Mouse (Mus musculus): Measurements from ENCODE around the gene 2200002J24Rik. TPM values are rescaled to one million over a fixed set of nuclear protein-coding genes. Genes with fewer than 3 reads are reported as not detected.
A peak's percentile ranks its signal among the peaks of the same experiment; 100 is the strongest.
"Not testable (repeated sequence)": the region's sequence is repeated elsewhere in the genome, so short reads cannot be mapped to it uniquely, and the experiment has no call there.

2200002J24Rik gene
- polyA plus RNA-seq, 1 experiment from 2014 or later = 1.2 TPM

DNA sequence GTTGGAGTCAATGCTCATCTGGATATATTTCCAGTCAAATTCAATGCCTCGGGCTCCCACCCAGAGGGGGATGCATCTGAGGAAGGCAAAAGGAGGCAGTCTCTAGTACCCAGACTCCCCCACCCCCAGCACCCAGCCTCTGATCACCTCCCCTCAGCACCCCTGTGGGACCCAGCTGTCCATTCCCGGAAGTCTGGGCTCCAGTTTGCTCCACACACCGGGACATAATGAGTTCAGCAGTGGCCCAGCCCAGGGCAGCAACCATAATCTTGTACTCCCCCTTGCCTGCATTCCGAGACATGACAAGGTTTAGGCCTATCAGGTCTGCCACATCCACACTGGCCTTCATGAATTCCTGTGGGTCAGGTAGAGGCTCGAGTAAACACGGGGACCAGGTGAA is 29.5 kb downstream of the 2200002J24Rik start:
- DNase-seq (ENCODE audit: low spot score) = no peak

- DNase-seq (ENCODE audit: low spot score) = peak; percentile 9
These were observed 30.1 kb downstream of the 2200002J24Rik start for GRCm38 (mm10) chr7:30728739-30729395.

DNA sequence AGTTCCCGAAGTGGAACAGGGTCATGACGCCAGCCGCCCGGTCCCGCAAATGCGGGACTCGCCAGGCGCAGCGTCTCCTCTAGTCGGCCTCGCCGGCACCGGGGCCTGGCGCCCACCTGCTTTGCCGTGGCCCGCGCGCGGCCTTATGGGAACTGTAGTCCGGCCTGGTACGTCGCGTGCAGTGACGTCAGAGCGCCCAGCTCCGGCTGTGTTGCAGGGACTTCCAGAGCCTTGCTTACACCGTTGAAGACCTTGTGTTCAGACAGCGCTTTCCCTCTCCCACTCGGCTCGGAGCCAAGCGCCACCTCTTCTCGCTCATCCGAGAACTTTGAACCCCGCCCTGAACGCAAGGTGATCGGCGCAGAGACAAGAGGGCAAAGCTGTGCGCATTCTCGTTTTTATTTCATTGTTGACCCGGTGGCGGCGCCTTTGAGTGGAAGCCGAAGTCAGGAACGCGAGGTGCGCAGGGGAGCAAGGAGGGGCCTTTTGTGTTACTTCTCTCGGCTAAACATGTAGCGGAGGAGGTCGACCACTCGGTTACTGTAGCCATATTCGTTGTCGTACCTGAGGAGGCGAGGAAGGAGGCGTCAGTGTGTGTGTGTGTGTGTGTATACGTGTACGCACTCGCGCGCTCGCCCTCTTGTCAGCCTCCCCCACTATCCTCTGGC is 30.8 kb downstream of the 2200002J24Rik start, which contains the start of gene Tmem147:
Tmem147 (minus strand) TSS at position 145 of the 668 bp plus-strand sequence.
- DNase-seq (ENCODE audit: low spot score) = peak; percentile 95

GRCm38 (mm10) chr7:30730064-30730722 is 31.5 kb downstream of the 2200002J24Rik start:
- DNase-seq (ENCODE audit: low spot score) = not testable (repeated sequence)

- peak; percentile 18 for DNase-seq (ENCODE audit: low spot score)
These were observed 37.5 kb downstream of the 2200002J24Rik start for GRCm38 (mm10) chr7:30736211-30736610.

- DNase-seq (ENCODE audit: low spot score) = not testable (repeated sequence)
These were observed 43.8 kb downstream of the 2200002J24Rik start for GRCm38 (mm10) chr7:30742570-30742969.

DNA sequence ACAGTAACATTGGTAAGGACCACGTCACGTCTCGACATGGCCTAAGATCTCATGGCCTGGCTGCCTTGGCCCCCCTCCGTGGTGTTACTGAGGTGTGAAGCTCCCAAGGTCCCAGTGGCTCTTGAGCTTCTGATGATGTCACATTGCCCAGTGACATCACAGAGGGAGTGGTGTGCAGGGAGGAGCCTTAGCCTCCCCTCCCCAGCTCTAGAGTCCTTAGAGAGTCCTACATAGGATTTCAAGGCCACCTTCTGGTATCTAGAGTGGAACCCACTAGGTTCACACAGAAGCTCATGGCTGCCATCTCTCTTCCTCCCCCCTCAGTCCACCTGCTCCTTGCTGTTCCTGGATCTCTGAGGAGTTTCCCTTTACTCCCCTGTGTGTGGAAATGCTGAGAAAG is 44.9 kb downstream of the 2200002J24Rik start, which contains the start of gene Gapdhs:
Gapdhs (minus strand) TSS at position 65 of the 400 bp plus-strand sequence.
- not testable (repeated sequence) for DNase-seq (ENCODE audit: low spot score)

DNA sequence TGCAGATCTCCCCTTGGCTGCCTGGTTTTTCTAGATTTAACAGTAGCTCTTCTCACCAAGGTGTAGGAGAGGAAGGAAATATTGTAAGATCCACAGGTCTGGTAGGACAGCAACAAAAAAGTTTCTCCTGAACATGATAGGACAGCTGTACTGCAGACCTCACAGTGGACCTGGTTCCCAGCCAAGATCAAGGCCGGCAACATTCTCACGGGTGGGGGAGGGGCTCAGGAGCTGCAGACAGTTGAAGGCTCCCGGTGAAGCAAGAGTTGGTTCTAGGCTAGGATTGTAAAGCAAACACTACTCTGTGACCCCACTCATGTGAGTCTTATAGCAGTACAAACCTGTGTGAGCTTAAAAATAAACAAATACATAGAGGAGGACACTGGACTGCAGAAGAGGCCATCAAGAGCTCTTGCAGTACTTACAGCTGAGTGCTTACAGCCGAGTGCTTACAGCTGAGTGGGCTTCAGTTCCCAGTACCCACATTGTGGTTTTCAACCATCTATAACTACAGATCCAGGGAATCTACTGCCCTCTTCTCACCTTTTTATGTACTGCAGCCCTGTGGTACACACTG is 45.4 kb downstream of the 2200002J24Rik start:
- DNase-seq (ENCODE audit: low spot score) = no peak

DNA sequence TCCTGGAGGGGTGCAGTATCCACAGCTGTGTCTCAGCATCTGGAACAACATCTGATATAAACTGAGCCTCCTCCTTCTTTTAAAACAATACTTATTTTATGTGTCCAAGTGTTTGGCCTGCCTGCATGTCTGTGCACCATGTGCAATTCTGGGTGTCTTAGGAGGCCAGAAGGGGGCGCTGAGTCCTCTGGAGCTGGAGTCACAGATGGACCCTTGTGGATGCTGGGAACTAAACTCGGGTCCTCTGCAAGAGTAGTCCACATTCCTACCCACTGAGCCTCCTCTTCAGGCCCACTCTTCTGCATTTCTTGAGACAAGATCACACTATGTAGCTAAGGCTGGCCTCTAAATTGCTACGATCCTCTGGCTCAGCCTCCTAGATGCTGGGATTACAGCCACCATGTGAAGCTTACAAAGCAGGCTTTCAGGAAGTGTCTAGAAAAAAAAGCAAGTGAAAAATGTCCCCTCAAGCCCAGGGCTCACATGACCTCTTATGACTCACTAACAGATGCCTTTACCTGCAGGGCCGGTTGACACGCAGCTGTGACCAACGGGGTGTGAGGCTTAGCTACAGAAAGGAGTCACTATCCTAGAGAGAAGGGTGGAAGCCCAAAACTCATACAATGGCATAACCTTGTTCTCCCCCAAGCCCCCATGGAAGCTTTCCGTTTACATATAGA is 48.9 kb downstream of the 2200002J24Rik start:
- DNase-seq (ENCODE audit: low spot score) = no peak

Other genes with a start within 250 kb of the 2200002J24Rik start
- 0.10 and 0.17 TPM in 2 replicates for gene Kirrel2, start 241.2 kb upstream of the 2200002J24Rik start, polyA plus RNA-seq (2015; fragmentation: Nextera tagmentation; extraction: Ambion mirVana)
- 0.29 and 0.46 TPM in 2 replicates for gene Nphs1, start 240.6 kb upstream of the 2200002J24Rik start, polyA plus RNA-seq (2015; fragmentation: Nextera tagmentation; extraction: Ambion mirVana)
- gene Prodh2, start 205.3 kb upstream of the 2200002J24Rik start, polyA plus RNA-seq (2015; fragmentation: Nextera tagmentation; extraction: Ambion mirVana) = not detected in 2 replicates
- gene Arhgap33, start 163.9 kb upstream of the 2200002J24Rik start, polyA plus RNA-seq (2015; fragmentation: Nextera tagmentation; extraction: Ambion mirVana) = 3.6 and 4.6 TPM in 2 replicates
- 6.9 and 7.5 TPM in 2 replicates for gene Hspb6, start 146.7 kb upstream of the 2200002J24Rik start, polyA plus RNA-seq (2015; fragmentation: Nextera tagmentation; extraction: Ambion mirVana)
- 3.6 and 5.2 TPM in 2 replicates for gene Proser3, start 146.6 kb upstream of the 2200002J24Rik start, polyA plus RNA-seq (2015; fragmentation: Nextera tagmentation; extraction: Ambion mirVana)
- gene Lin37, start 139.1 kb upstream of the 2200002J24Rik start, polyA plus RNA-seq (2015; fragmentation: Nextera tagmentation; extraction: Ambion mirVana) = 91.1 and 96.6 TPM in 2 replicates
- 101 and 112 TPM in 2 replicates for gene U2af1l4, start 135.6 kb upstream of the 2200002J24Rik start, polyA plus RNA-seq (2015; fragmentation: Nextera tagmentation; extraction: Ambion mirVana)
- 8.4 and 9.8 TPM in 2 replicates for gene Gm49396, start 135.6 kb upstream of the 2200002J24Rik start, polyA plus RNA-seq (2015; fragmentation: Nextera tagmentation; extraction: Ambion mirVana)
- 203 and 204 TPM in 2 replicates for gene Psenen, start 135.3 kb upstream of the 2200002J24Rik start, polyA plus RNA-seq (2015; fragmentation: Nextera tagmentation; extraction: Ambion mirVana)
- gene Igflr1, start 133.5 kb upstream of the 2200002J24Rik start, polyA plus RNA-seq (2015; fragmentation: Nextera tagmentation; extraction: Ambion mirVana) = 4.0 and 7.8 TPM in 2 replicates
- gene Kmt2b, start 110.2 kb upstream of the 2200002J24Rik start, polyA plus RNA-seq (2015; fragmentation: Nextera tagmentation; extraction: Ambion mirVana) = 7.2 and 9.3 TPM in 2 replicates
- gene Zbtb32, start 100.0 kb upstream of the 2200002J24Rik start, polyA plus RNA-seq (2015; fragmentation: Nextera tagmentation; extraction: Ambion mirVana) = 0.31 and 0.32 TPM in 2 replicates
- gene Upk1a, start 86.1 kb upstream of the 2200002J24Rik start, polyA plus RNA-seq (2015; fragmentation: Nextera tagmentation; extraction: Ambion mirVana) = 0.75 and 0.90 TPM in 2 replicates
- 989 and 1,078 TPM in 2 replicates for gene Cox6b1, start 72.8 kb upstream of the 2200002J24Rik start, polyA plus RNA-seq (2015; fragmentation: Nextera tagmentation; extraction: Ambion mirVana)
- gene Etv2, start 63.1 kb upstream of the 2200002J24Rik start, polyA plus RNA-seq (2015; fragmentation: Nextera tagmentation; extraction: Ambion mirVana) = not detected in 2 replicates
- 151 and 153 TPM in 2 replicates for gene Rbm42, start 48.6 kb upstream of the 2200002J24Rik start, polyA plus RNA-seq (2015; fragmentation: Nextera tagmentation; extraction: Ambion mirVana)
- 50.2 and 51.0 TPM in 2 replicates for gene Haus5, start 33.9 kb upstream of the 2200002J24Rik start, polyA plus RNA-seq (2015; fragmentation: Nextera tagmentation; extraction: Ambion mirVana)
- not detected in 2 replicates for gene Pmis2, start 27.3 kb upstream of the 2200002J24Rik start, polyA plus RNA-seq (2015; fragmentation: Nextera tagmentation; extraction: Ambion mirVana)
- 1.4 and 1.5 TPM in 2 replicates for gene Atp4a, start 13.3 kb downstream of the 2200002J24Rik start, polyA plus RNA-seq (2015; fragmentation: Nextera tagmentation; extraction: Ambion mirVana)
- gene Tmem147, start 30.6 kb downstream of the 2200002J24Rik start, polyA plus RNA-seq (2015; fragmentation: Nextera tagmentation; extraction: Ambion mirVana) = 173 and 184 TPM in 2 replicates
- gene Gapdhs, start 44.8 kb downstream of the 2200002J24Rik start, polyA plus RNA-seq (2015; fragmentation: Nextera tagmentation; extraction: Ambion mirVana) = 0.43 TPM in 1 of 2 replicates, not detected in the other
- gene Sbsn, start 52.5 kb downstream of the 2200002J24Rik start, polyA plus RNA-seq (2015; fragmentation: Nextera tagmentation; extraction: Ambion mirVana) = 2.0 and 4.1 TPM in 2 replicates
- 10.7 and 12.7 TPM in 2 replicates for gene Dmkn, start 64.8 kb downstream of the 2200002J24Rik start, polyA plus RNA-seq (2015; fragmentation: Nextera tagmentation; extraction: Ambion mirVana)
- gene Krtdap, start 89.0 kb downstream of the 2200002J24Rik start, polyA plus RNA-seq (2015; fragmentation: Nextera tagmentation; extraction: Ambion mirVana) = 36.0 and 39.0 TPM in 2 replicates
- 0.95 and 1.5 TPM in 2 replicates for gene Ffar2, start 124.8 kb downstream of the 2200002J24Rik start, polyA plus RNA-seq (2015; fragmentation: Nextera tagmentation; extraction: Ambion mirVana)
- gene Ffar3, start 157.3 kb downstream of the 2200002J24Rik start, polyA plus RNA-seq (2015; fragmentation: Nextera tagmentation; extraction: Ambion mirVana) = 0.10 TPM in 1 of 2 replicates, not detected in the other
- gene Ffar1, start 162.6 kb downstream of the 2200002J24Rik start, polyA plus RNA-seq (2015; fragmentation: Nextera tagmentation; extraction: Ambion mirVana) = not detected in 2 replicates
- gene Cd22, start 181.4 kb downstream of the 2200002J24Rik start, polyA plus RNA-seq (2015; fragmentation: Nextera tagmentation; extraction: Ambion mirVana) = 0.40 and 0.99 TPM in 2 replicates
- 0.42 and 0.46 TPM in 2 replicates for gene Mag, start 215.9 kb downstream of the 2200002J24Rik start, polyA plus RNA-seq (2015; fragmentation: Nextera tagmentation; extraction: Ambion mirVana)
- gene Hamp2, start 225.8 kb downstream of the 2200002J24Rik start, polyA plus RNA-seq (2015; fragmentation: Nextera tagmentation; extraction: Ambion mirVana) = 2.1 TPM in 2 replicates
- gene Hamp, start 245.1 kb downstream of the 2200002J24Rik start, polyA plus RNA-seq (2015; fragmentation: Nextera tagmentation; extraction: Ambion mirVana) = 2.4 and 2.9 TPM in 2 replicates

Data from thymus, postnatal 0 days (tissue).